Mouse (Mus musculus) CH12.LX (cell line): ENCODE data around the gene Cspg4. TPM values are rescaled to one million over a fixed set of nuclear protein-coding genes. Genes with fewer than 3 reads are reported as not detected.

ENCODE experiments used
- DNase-seq: peaks from one replicate; pipeline ENCODE4 v3.0.0-alpha.2; 2013; ENCODE audit errors: extremely low read depth
- H3K27ac ChIP-seq: 2 replicates; pipeline ENCODE4 v1.5.1; 2012; ENCODE audit warnings: low read depth, mild to moderate bottlenecking, control low read depth, moderate library complexity; ENCODE audit not compliant: insufficient read depth
- H3K27me3 ChIP-seq: replicated peaks from 2 replicates; pipeline ENCODE3; 2012; ENCODE audit warnings: inconsistent platforms
- H3K36me3 ChIP-seq, 2 experiments: replicated peaks in 1 of 2; 2 replicates each; pipeline versions ENCODE3 to v1.6.1; 2012; ENCODE audit warnings: inconsistent platforms in 1 of 2, low read length in 1 of 2, mild to moderate bottlenecking in 1 of 2, mixed read lengths in 1 of 2, moderate library complexity in 1 of 2; ENCODE audit not compliant: control insufficient read depth in 1 of 2, insufficient read depth in 1 of 2
- H3K4me1 ChIP-seq, 2 experiments: 2 replicates each; pipeline ENCODE4 v1.6.1; 2012; ENCODE audit warnings: inconsistent platforms in 1 of 2, moderate library complexity in 1 of 2; ENCODE audit not compliant: insufficient read depth in 2 of 2, control insufficient read depth in 1 of 2
- H3K4me2 ChIP-seq: 2 replicates; pipeline ENCODE4 v1.6.1; 2012; ENCODE audit warnings: low read depth, mild to moderate bottlenecking, control low read depth; ENCODE audit not compliant: poor library complexity, insufficient read depth, severe bottlenecking
- H3K4me3 ChIP-seq, 3 experiments: fragments of 150-350 bp in 1 of 3; sonication (generic) in 1 of 3; replicated peaks in 1 of 3; 2 replicates each; pipeline versions ENCODE3 to v1.5.1; 2011 to 2012; ENCODE audit warnings: low read depth in 2 of 3, low read length in 2 of 3, mild to moderate bottlenecking in 2 of 3, moderate library complexity in 2 of 3, control low read depth in 1 of 3, improper control_type of control experiment in 1 of 3, inconsistent platforms in 1 of 3, mixed read lengths in 1 of 3; ENCODE audit not compliant: poor library complexity in 1 of 3
- H3K79me2 ChIP-seq: replicated peaks from 2 replicates; pipeline ENCODE4 v1.6.1; 2012; ENCODE audit warnings: mild to moderate bottlenecking, moderate library complexity; ENCODE audit not compliant: control insufficient read depth, poor library complexity, insufficient read depth, severe bottlenecking; ENCODE audit errors: extremely low read depth
- H3K9ac ChIP-seq: 2 replicates; pipeline ENCODE4 v1.6.1; 2012; ENCODE audit warnings: low read depth, mild to moderate bottlenecking, control low read depth, moderate library complexity; ENCODE audit not compliant: insufficient read depth
- H3K9me3 ChIP-seq: replicated peaks from 2 replicates; pipeline ENCODE3; 2012; ENCODE audit warnings: low read length, inconsistent platforms, mixed read lengths
- CHD1 ChIP-seq: IDR thresholded peaks from 2 replicates; pipeline ENCODE4 v1.6.1; 2012; ENCODE audit warnings: low read depth, low read length, improper control_type of control experiment, inconsistent platforms
- CHD2 ChIP-seq: IDR thresholded peaks from 2 replicates; pipeline ENCODE4 v1.6.1; 2011; ENCODE audit warnings: low read length, improper control_type of control experiment
- CTCF ChIP-seq, 2 experiments: IDR thresholded peaks in 1 of 2; conservative IDR thresholded peaks in 1 of 2; 2 replicates each; pipeline ENCODE4 v1.5.1; 2011 to 2012; ENCODE audit warnings: low read depth in 2 of 2, low read length in 2 of 2, improper control_type of control experiment in 1 of 2, inconsistent platforms in 1 of 2, mild to moderate bottlenecking in 1 of 2, moderate library complexity in 1 of 2
- E2F4 ChIP-seq: IDR thresholded peaks from 2 replicates; pipeline ENCODE4 v1.6.1; 2011; ENCODE audit warnings: low read depth, low read length, improper control_type of control experiment; ENCODE audit not compliant: insufficient replicate concordance
- ELF1 ChIP-seq: IDR thresholded peaks from 2 replicates; pipeline ENCODE4 v1.6.1; 2014; ENCODE audit warnings: low read depth, mild to moderate bottlenecking, inconsistent platforms, low read length, improper control_type of control experiment
- EP300 ChIP-seq: IDR thresholded peaks from 2 replicates; pipeline ENCODE4 v1.6.1; 2011; ENCODE audit warnings: low read length, improper control_type of control experiment
- IRF4 ChIP-seq: IDR thresholded peaks from 2 replicates; pipeline ENCODE4 v1.6.1; 2014; ENCODE audit warnings: low read depth, mild to moderate bottlenecking, inconsistent platforms, low read length, improper control_type of control experiment
- JUN ChIP-seq: IDR thresholded peaks from 2 replicates; pipeline ENCODE4 v1.6.1; 2011; ENCODE audit warnings: low read depth, mild to moderate bottlenecking, low read length, improper control_type of control experiment, moderate library complexity; ENCODE audit not compliant: insufficient read depth
- MAX ChIP-seq: IDR thresholded peaks from 2 replicates; pipeline ENCODE4 v1.6.1; 2011; ENCODE audit warnings: low read length, improper control_type of control experiment
- MYC ChIP-seq: IDR thresholded peaks from 2 replicates; pipeline ENCODE4 v1.6.1; 2011; ENCODE audit warnings: low read depth, mild to moderate bottlenecking, improper control_type of control experiment, low read length
- NELFE ChIP-seq: IDR thresholded peaks from 2 replicates; pipeline ENCODE4 v1.6.1; 2011; ENCODE audit warnings: low read depth, low read length, improper control_type of control experiment
- PAX5 ChIP-seq: IDR thresholded peaks from 2 replicates; pipeline ENCODE4 v1.6.1; 2012; ENCODE audit warnings: low read length, inconsistent platforms, mixed read lengths
- POLR2A ChIP-seq: IDR thresholded peaks from 2 replicates; pipeline ENCODE4 v1.6.1; 2011; ENCODE audit warnings: low read depth, mild to moderate bottlenecking, improper control_type of control experiment, low read length
- SIN3A ChIP-seq: IDR thresholded peaks from 2 replicates; pipeline ENCODE4 v1.6.1; 2012; ENCODE audit warnings: low read length, improper control_type of control experiment, inconsistent platforms
- TBP ChIP-seq: conservative IDR thresholded peaks from 2 replicates; pipeline ENCODE4 v1.6.1; 2011; ENCODE audit warnings: low read depth, low read length, improper control_type of control experiment
- UBTF ChIP-seq: IDR thresholded peaks from 2 replicates; pipeline ENCODE4 v1.6.1; 2012; ENCODE audit warnings: low read depth, mild to moderate bottlenecking, inconsistent platforms, low read length, improper control_type of control experiment, moderate library complexity
- USF1 ChIP-seq: IDR thresholded peaks from 2 replicates; pipeline ENCODE4 v1.6.1; 2014; ENCODE audit warnings: low read depth, mild to moderate bottlenecking, inconsistent platforms, low read length, improper control_type of control experiment
- USF2 ChIP-seq: conservative IDR thresholded peaks from 2 replicates; pipeline ENCODE4 v1.6.1; 2011; ENCODE audit warnings: low read depth, low read length, improper control_type of control experiment
- ZNF384 ChIP-seq: IDR thresholded peaks from 2 replicates; pipeline ENCODE4 v1.6.1; 2012; ENCODE audit warnings: low read depth, low read length, improper control_type of control experiment, inconsistent platforms
- dilution Hi-C: fragments of 300-500 bp; cut with MboI; formaldehyde crosslinking; loops from 2 replicates; pipeline ENCODE4 v1.14.3; 2020; ENCODE audit warnings: low sequenced_read_pairs; ENCODE audit not compliant: extremely low pct_unique_long_range_greater_than_20kb, extremely low pct_ligation_motif_present
- in situ Hi-C: fragments of 300-500 bp; cut with MboI; formaldehyde crosslinking; loops from 3 replicates; pipeline ENCODE4 v1.14.3; 2019; ENCODE audit warnings: low sequenced_read_pairs, low pct_ligation_motif_present, low pct_unique_long_range_greater_than_20kb, mixed read lengths
- polyA plus RNA-seq: library from polyadenylated mRNA; unstranded; fragments of >175 nt; gene quantifications from 2 replicates; pipeline ENCODE4 v1.2.1, GENCODE M21; 2012; ENCODE audit warnings: low read depth; ENCODE audit not compliant: insufficient read length
- total RNA-seq, 2 experiments: library from RNA; depleted of rRNA; stranded (reverse); fragments of 300-350 nt in 1 of 2; fragments of >200 nt in 1 of 2; gene quantifications; 2 replicates each; pipeline ENCODE4 v1.2.3; 2012 to 2014

Gene Cspg4
- total and polyA plus RNA-seq, 3 experiments: 0.06 to 0.08 TPM; not detected in 1

DNA sequence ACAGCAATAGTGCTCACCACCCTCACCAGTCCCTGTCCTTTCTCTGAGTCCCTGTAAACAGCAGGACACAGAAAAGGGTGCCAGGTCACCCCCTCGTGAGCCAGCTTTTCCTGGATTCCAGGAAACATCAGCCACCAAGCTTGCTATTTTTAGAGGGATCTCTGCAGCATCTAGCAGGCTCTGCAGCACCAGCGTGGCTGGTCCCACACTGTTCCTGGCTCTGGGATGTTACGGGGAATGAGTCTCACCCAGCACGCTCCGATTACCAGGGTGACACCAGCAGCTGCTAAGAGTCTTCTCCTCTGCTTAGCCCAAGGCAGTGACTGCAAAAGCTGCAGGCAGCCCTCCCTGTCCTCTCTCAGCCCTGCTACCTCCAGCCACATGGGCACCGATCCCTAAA, 31.9 kb upstream of the Cspg4 start:
- H3K4me1 ChIP-seq: peaks cover 2 to 10% of the 10 kb centered on the region in 2 experiments; a peak in 3 of 4 replicates
- DNase-seq: no peak
- H3K27me3 ChIP-seq: peaks cover 77% of the 10 kb centered on the region
- in situ Hi-C loops (no loop called here), dilution Hi-C loops (no loop called here)
- TF ChIP-seq PAX5 (no peak), IRF4 (no peak), USF2 (no peak), CHD1 (no peak), JUN (no peak)
- no peak overlapping the region for H3K4me3 ChIP-seq
- H3K27ac ChIP-seq: no peak overlapping the region
- no peak overlapping the region for H3K4me2 ChIP-seq
- no peaks in the 10 kb centered on the region for H3K79me2 ChIP-seq
- H3K36me3 ChIP-seq: no peaks in the 10 kb centered on the region
- H3K9ac ChIP-seq: no peak overlapping the region
- H3K9me3 ChIP-seq: no peaks in the 10 kb centered on the region

DNA sequence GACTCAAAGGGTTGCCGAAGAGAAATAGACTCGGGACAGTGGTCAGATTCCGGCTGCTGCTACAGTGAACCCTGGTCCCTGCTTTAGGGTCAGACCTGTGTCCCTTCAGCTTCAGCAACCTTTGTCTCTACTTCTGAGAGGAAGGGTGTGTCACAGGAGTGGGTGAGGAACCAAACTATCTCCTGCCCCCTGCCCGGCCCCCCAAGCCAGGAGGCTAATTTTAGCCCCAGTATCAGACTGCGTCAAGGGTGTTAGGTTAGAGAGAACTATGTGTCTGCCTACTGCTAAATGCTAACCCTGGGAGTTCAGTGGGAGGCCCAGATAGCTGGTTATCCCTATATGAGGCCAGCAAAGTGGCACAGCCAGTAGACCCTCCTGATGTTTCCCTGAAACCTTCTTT, 29.7 kb upstream of the Cspg4 start:
- dilution Hi-C loops: no loop called here
- H3K4me3 ChIP-seq: no peak overlapping the region
- no peak overlapping the region for H3K4me2 ChIP-seq
- in situ Hi-C loops: no loop called here
- no peak for DNase-seq
- H3K9ac ChIP-seq: no peak overlapping the region
- no peak overlapping the region for H3K27ac ChIP-seq
- no peak for TF ChIP-seq POLR2A
- no peak for TF ChIP-seq NELFE
- TF ChIP-seq SIN3A: no peak
- no peak for TF ChIP-seq CHD2
- no peak for TF ChIP-seq EP300
- TF ChIP-seq E2F4: no peak
- TF ChIP-seq MYC: no peak
- no peak for TF ChIP-seq USF1
- TF ChIP-seq ZNF384: no peak
- TF ChIP-seq PAX5: no peak
- TF ChIP-seq, all 38 proteins: peak for 0
- Histone ChIP-seq H3K36me3 (no peaks in the 10 kb centered on the region), H3K27me3 (peaks cover 83% of the 10 kb centered on the region), H3K79me2 (no peaks in the 10 kb centered on the region), H3K4me1 (peaks cover 2 to 5% of the 10 kb centered on the region in 2 experiments; a peak in 3 of 4 replicates), H3K9me3 (no peaks in the 10 kb centered on the region)

DNA sequence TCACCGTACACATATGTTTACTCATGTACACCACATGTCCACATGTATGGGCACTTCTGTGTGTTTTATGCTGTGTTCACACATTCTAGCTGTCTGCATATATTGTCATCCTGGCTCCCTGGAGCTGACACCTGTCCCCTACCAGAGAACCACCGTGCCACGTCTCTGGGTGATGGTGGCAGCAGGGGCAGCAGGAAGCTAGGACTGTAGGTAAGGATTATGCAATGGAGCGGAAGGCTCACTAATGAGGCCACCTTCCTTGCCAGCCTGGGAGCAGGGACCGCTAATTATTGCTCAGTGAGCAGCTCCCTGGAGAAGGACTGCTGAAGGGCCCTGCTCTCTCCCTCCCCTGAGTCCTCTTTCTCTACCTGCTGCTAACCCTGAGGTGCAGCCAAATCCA, 24.1 kb upstream of the Cspg4 start:
- dilution Hi-C loops: no loop called here

More for the DNA sequence above, 24.1 kb upstream of the Cspg4 start:
- no peak for DNase-seq
- no peaks in the 10 kb centered on the region for H3K36me3 ChIP-seq
- TF ChIP-seq CTCF (conservative IDR thresholded peaks at IDR 0.05 in 1 of 2, IDR thresholded peaks at IDR 0.05 in 1 of 2; ENCODE audit: low read depth in 2 of 2, low read length in 2 of 2): no peak
- no peak for TF ChIP-seq POLR2A
- TF ChIP-seq MAX: no peak
- no peak for TF ChIP-seq TBP
- no peak for TF ChIP-seq JUN
- TF ChIP-seq UBTF: no peak
- no peak for TF ChIP-seq NELFE
- TF ChIP-seq ELF1: no peak
- TF ChIP-seq, all 38 proteins: peak for 0
- Histone ChIP-seq H3K9me3 (no peaks in the 10 kb centered on the region), H3K9ac (no peak overlapping the region), H3K4me2 (no peak overlapping the region), H3K27ac (no peak overlapping the region), H3K4me1 (peaks cover 3 to 5% of the 10 kb centered on the region in 2 experiments; a peak in 3 of 4 replicates), H3K27me3 (peaks cover 83% of the 10 kb centered on the region), H3K4me3 (no peak overlapping the region), H3K79me2 (no peaks in the 10 kb centered on the region)
- in situ Hi-C loops: no loop called here
